Mouse (Mus musculus) G1E (cell line): Measurements from ENCODE around the gene Pcolce2. TPM values are rescaled to one million over a fixed set of nuclear protein-coding genes. Genes with fewer than 3 reads are reported as not detected.

ENCODE experiments used
- ATAC-seq: 2 replicates; pipeline ENCODE4 v1.8.0; 2016; ENCODE audit warnings: mild to moderate bottlenecking; ENCODE audit not compliant: insufficient number of reproducible peaks, poor library complexity, low FRiP score, severe bottlenecking; ENCODE audit errors: extremely low read depth
- DNase-seq: peaks from one replicate; pipeline ENCODE4 v3.0.0; 2012; ENCODE audit warnings: low spot score
- H3K27me3 ChIP-seq: 2 replicates; pipeline ENCODE4 v1.6.1; 2012; ENCODE audit warnings: mild to moderate bottlenecking, low read length, inconsistent platforms; ENCODE audit not compliant: insufficient read depth
- H3K36me3 ChIP-seq: replicated peaks from 2 replicates; pipeline ENCODE3; 2012; ENCODE audit warnings: mild to moderate bottlenecking, inconsistent platforms
- H3K4me1 ChIP-seq: 2 replicates; pipeline ENCODE4 v1.6.1; 2012; ENCODE audit warnings: low read depth, low read length, inconsistent platforms, mixed read lengths; ENCODE audit not compliant: insufficient read depth
- H3K4me3 ChIP-seq: 2 replicates; pipeline ENCODE4 v1.5.1; 2012; ENCODE audit warnings: low read depth, mild to moderate bottlenecking, inconsistent platforms, low read length, moderate library complexity, mixed read lengths
- H3K9me3 ChIP-seq: replicated peaks from 2 replicates; pipeline ENCODE4 v1.6.1; 2012; ENCODE audit warnings: inconsistent platforms
- CTCF ChIP-seq: IDR thresholded peaks from 2 replicates; pipeline ENCODE4 v1.5.1; 2012; ENCODE audit warnings: low read depth, low read length, inconsistent platforms, mixed read lengths
- GATA1 ChIP-seq: IDR thresholded peaks from 2 replicates; pipeline ENCODE4 v1.6.1; 2012; ENCODE audit warnings: borderline replicate concordance, low read length, inconsistent platforms, mixed read lengths
- GATA2 ChIP-seq: IDR thresholded peaks from 2 replicates; pipeline ENCODE4 v1.6.1; 2012; ENCODE audit warnings: low read depth, low read length, inconsistent platforms, borderline replicate concordance
- POLR2AphosphoS5 ChIP-seq: IDR thresholded peaks from 2 replicates; pipeline ENCODE4 v1.6.1; 2012; ENCODE audit warnings: low read depth, low read length, inconsistent platforms; ENCODE audit not compliant: insufficient replicate concordance
- TAL1 ChIP-seq: conservative IDR thresholded peaks from 2 replicates; pipeline ENCODE4 v1.6.1; 2012; ENCODE audit warnings: low read depth, low read length, inconsistent platforms, mixed read lengths
- polyA plus RNA-seq: library from polyadenylated mRNA; stranded (reverse); fragments of >175 nt; gene quantifications from 2 replicates; pipeline ENCODE4 v1.2.3, GENCODE M21; 2012
- total RNA-seq, 2 experiments: library from RNA; stranded (forward) in 1 of 2; stranded (reverse) in 1 of 2; fragments of 200-1000 nt in 1 of 2; fragments of >200 nt in 1 of 2; fragmentation: Nextera tagmentation in 1 of 2; gene quantifications; 2 replicates each; pipeline ENCODE4 v1.2.3; 2014 to 2017

Pcolce2 gene
- not detected in 2 replicates for total RNA-seq (2014; fragmentation: Nextera tagmentation)
- total RNA-seq (2017) = under 0.01 and 0.05 TPM in 2 replicates
- not detected in 2 replicates for polyA plus RNA-seq

- H3K4me1 ChIP-seq = no peaks in the 10 kb centered on the region
- TF ChIP-seq GATA2 (no peak), TAL1 (no peak), CTCF (no peak), POLR2AphosphoS5 (no peak), GATA1 (no peak)
- DNase-seq (no peak), ATAC-seq (no peak)
- no peak within 1 kb of the TSS for H3K4me3 ChIP-seq
- peaks cover 7% of the 10 kb centered on the region; the same call in 1 of the 2 replicates for H3K9me3 ChIP-seq
- no peaks in the 10 kb centered on the region; the same call in 1 of the 2 replicates for H3K27me3 ChIP-seq
- no peaks in the 10 kb centered on the region for H3K36me3 ChIP-seq
Measured at GRCm38 (mm10) chr9:95637271-95638181, at the start of gene Pcolce2. TSS of gene Pcolce2 (plus strand) at chr9:95637601.

GRCm38 (mm10) chr9:95588070-95588469, 49.3 kb upstream of the Pcolce2 start:
- TF ChIP-seq GATA1 = no peak
- TF ChIP-seq CTCF = no peak
- no peak for TF ChIP-seq TAL1
- no peak for TF ChIP-seq GATA2
- TF ChIP-seq POLR2AphosphoS5 = no peak
- Histone ChIP-seq H3K4me3 (no peak overlapping the region), H3K36me3 (no peaks in the 10 kb centered on the region), H3K27me3 (no peaks in the 10 kb centered on the region), H3K9me3 (no peaks in the 10 kb centered on the region), H3K4me1 (no peaks in the 10 kb centered on the region)
- DNase-seq (no peak), ATAC-seq (no peak)

- DNase-seq = no peak
- Histone ChIP-seq H3K9me3 (no peaks in the 10 kb centered on the region), H3K36me3 (no peaks in the 10 kb centered on the region), H3K4me3 (no peak overlapping the region), H3K4me1 (no peaks in the 10 kb centered on the region), H3K27me3 (peaks cover 5% of the 10 kb centered on the region; the same call in 1 of the 2 replicates)
- ATAC-seq = no peak
- no peak for TF ChIP-seq TAL1
- TF ChIP-seq POLR2AphosphoS5 = no peak
- no peak for TF ChIP-seq CTCF
- TF ChIP-seq GATA1 = no peak
- no peak for TF ChIP-seq GATA2
Measured at GRCm38 (mm10) chr9:95594291-95594690, 43.1 kb upstream of the Pcolce2 start.

- Histone ChIP-seq H3K9me3 (no peaks in the 10 kb centered on the region), H3K4me3 (no peak overlapping the region), H3K36me3 (no peaks in the 10 kb centered on the region), H3K27me3 (peaks cover 5% of the 10 kb centered on the region; the same call in 1 of the 2 replicates), H3K4me1 (no peaks in the 10 kb centered on the region)
- TF ChIP-seq GATA2 (no peak), POLR2AphosphoS5 (no peak), CTCF (no peak), TAL1 (no peak), GATA1 (no peak)
- ATAC-seq (no peak), DNase-seq (no peak)
Measured at GRCm38 (mm10) chr9:95597466-95598178, 39.8 kb upstream of the Pcolce2 start.

- Histone ChIP-seq H3K4me1 (no peaks in the 10 kb centered on the region), H3K9me3 (no peaks in the 10 kb centered on the region), H3K36me3 (no peaks in the 10 kb centered on the region), H3K4me3 (no peak overlapping the region), H3K27me3 (peaks cover 6% of the 10 kb centered on the region; the same call in 1 of the 2 replicates)
- no peak for TF ChIP-seq GATA1
- TF ChIP-seq POLR2AphosphoS5 = no peak
- ATAC-seq (no peak), DNase-seq (no peak)
Measured at GRCm38 (mm10) chr9:95598179-95598721, 39.2 kb upstream of the Pcolce2 start.

- Histone ChIP-seq H3K27me3 (peaks cover 8% of the 10 kb centered on the region), H3K4me3 (no peak overlapping the region), H3K36me3 (no peaks in the 10 kb centered on the region), H3K4me1 (no peaks in the 10 kb centered on the region), H3K9me3 (no peaks in the 10 kb centered on the region)
- DNase-seq (no peak), ATAC-seq (no peak)
- TF ChIP-seq POLR2AphosphoS5 (no peak), TAL1 (no peak), GATA2 (no peak), GATA1 (no peak), CTCF (no peak)
Measured at GRCm38 (mm10) chr9:95599399-95599798, 38.0 kb upstream of the Pcolce2 start.
